Mouse (Mus musculus) megakaryocyte, embryonic 14.5 days (primary cell): ENCODE results near the gene Gm11992. TPM values are rescaled to one million over a fixed set of nuclear protein-coding genes. Genes with fewer than 3 reads are reported as not detected.

ENCODE experiments used
- H3K27me3 ChIP-seq: replicated peaks from 2 replicates; pipeline ENCODE3; 2012; ENCODE audit warnings: inconsistent platforms
- H3K36me3 ChIP-seq: replicated peaks from 2 replicates; pipeline ENCODE3; 2012; ENCODE audit warnings: low read length, inconsistent platforms, mixed read lengths
- H3K4me1 ChIP-seq: 2 replicates; pipeline ENCODE4 v1.6.1; 2012; ENCODE audit warnings: inconsistent platforms
- H3K4me3 ChIP-seq: replicated peaks from 2 replicates; pipeline ENCODE3; 2012; ENCODE audit warnings: moderate library complexity, mild to moderate bottlenecking, inconsistent platforms
- H3K9me3 ChIP-seq: 2 replicates; pipeline ENCODE4 v1.6.1; 2012; ENCODE audit warnings: inconsistent platforms
- FLI1 ChIP-seq: IDR thresholded peaks from 2 replicates; pipeline ENCODE4 v1.6.1; 2012; ENCODE audit warnings: low read length, inconsistent platforms, mixed read lengths
- GATA1 ChIP-seq: IDR thresholded peaks from 3 replicates; pipeline ENCODE4 v1.6.1; 2012; ENCODE audit warnings: mixed read lengths, low read length, inconsistent platforms, borderline replicate concordance
- polyA plus RNA-seq: library from polyadenylated mRNA; stranded (reverse); fragments of >175 nt; gene quantifications from 2 replicates; pipeline ENCODE4 v1.2.3, GENCODE M21; 2012; ENCODE audit warnings: low replicate concordance; ENCODE audit not compliant: insufficient read depth

Gene Gm11992
- polyA plus RNA-seq, 1 experiment, result not detected

- no peaks in the 10 kb centered on the region for H3K9me3 ChIP-seq
- H3K36me3 ChIP-seq, result no peaks in the 10 kb centered on the region
- TF ChIP-seq FLI1 (no peak), GATA1 (no peak)
- H3K27me3 ChIP-seq, result peaks cover 2% of the 10 kb centered on the region
- peaks cover 53% of the 10 kb centered on the region for H3K4me1 ChIP-seq
- peak overlapping the region; percentile 64 for H3K4me3 ChIP-seq
Measured at GRCm38 (mm10) chr11:9113189-9113588, 64.8 kb downstream of the Gm11992 start.

- Histone ChIP-seq H3K4me1 (peaks cover 69% of the 10 kb centered on the region), H3K9me3 (no peaks in the 10 kb centered on the region), H3K4me3 (peak overlapping the region; percentile 62), H3K27me3 (peaks cover 20% of the 10 kb centered on the region), H3K36me3 (no peaks in the 10 kb centered on the region)
- TF ChIP-seq GATA1 (no peak), FLI1 (no peak)
Measured at GRCm38 (mm10) chr11:9115367-9116120, 67.2 kb downstream of the Gm11992 start.

- Histone ChIP-seq H3K4me3 (peak overlapping the region; percentile 88), H3K4me1 (peaks cover 69% of the 10 kb centered on the region), H3K36me3 (no peaks in the 10 kb centered on the region), H3K27me3 (peaks cover 26% of the 10 kb centered on the region), H3K9me3 (no peaks in the 10 kb centered on the region)
- no peak for TF ChIP-seq FLI1
- no peak for TF ChIP-seq GATA1
Measured at GRCm38 (mm10) chr11:9116121-9116520, 67.7 kb downstream of the Gm11992 start.

- Histone ChIP-seq H3K27me3 (peaks cover 28% of the 10 kb centered on the region), H3K4me1 (peaks cover 69% of the 10 kb centered on the region), H3K9me3 (no peaks in the 10 kb centered on the region), H3K4me3 (peak overlapping the region; percentile 67), H3K36me3 (no peaks in the 10 kb centered on the region)
- TF ChIP-seq FLI1 (no peak), GATA1 (no peak)
Measured at GRCm38 (mm10) chr11:9116916-9117315, 68.5 kb downstream of the Gm11992 start.

GRCm38 (mm10) chr11:9117358-9118049 lies 69.1 kb downstream of the Gm11992 start:
- no peaks in the 10 kb centered on the region for H3K9me3 ChIP-seq
- TF ChIP-seq GATA1, result no peak
- no peak for TF ChIP-seq FLI1
- no peaks in the 10 kb centered on the region for H3K36me3 ChIP-seq
- H3K4me3 ChIP-seq, result peak overlapping the region; percentile 92
- peaks cover 67% of the 10 kb centered on the region for H3K4me1 ChIP-seq
- peaks cover 28% of the 10 kb centered on the region for H3K27me3 ChIP-seq

- Histone ChIP-seq H3K4me3 (peak within 1 kb of the TSS; percentile 92), H3K4me1 (peaks cover 61% of the 10 kb centered on the region), H3K36me3 (no peaks in the 10 kb centered on the region), H3K9me3 (no peaks in the 10 kb centered on the region), H3K27me3 (peaks cover 28% of the 10 kb centered on the region)
- no peak for TF ChIP-seq FLI1
- TF ChIP-seq GATA1, result no peak
Measured at GRCm38 (mm10) chr11:9118050-9118420, 69.6 kb downstream of the Gm11992 start, which contains the start of gene Upp1. Gene Upp1 (plus strand): TSS chr11:9118103.

- Histone ChIP-seq H3K36me3 (no peaks in the 10 kb centered on the region), H3K4me1 (peaks cover 56% of the 10 kb centered on the region), H3K4me3 (peak overlapping the region; percentile 92), H3K27me3 (peaks cover 28% of the 10 kb centered on the region), H3K9me3 (no peaks in the 10 kb centered on the region)
- TF ChIP-seq GATA1, result no peak
- no peak for TF ChIP-seq FLI1
Measured at GRCm38 (mm10) chr11:9118421-9119121, 70.2 kb downstream of the Gm11992 start.

Other genes starting within 250 kb of the Gm11992 start
- not detected in 2 replicates for gene Pkd1l1, start 75.3 kb upstream of the Gm11992 start, polyA plus RNA-seq
- 0.97 and 1.5 TPM in 2 replicates for gene Hus1, start 37.4 kb upstream of the Gm11992 start, polyA plus RNA-seq
- gene Sun3, start 397 bp downstream of the Gm11992 start, polyA plus RNA-seq, result not detected in 2 replicates
- gene Upp1, start 69.5 kb downstream of the Gm11992 start, polyA plus RNA-seq, result 0.41 TPM in 1 of 2 replicates, not detected in the other
- 0.96 TPM in 1 of 2 replicates, not detected in the other for gene Abca13, start 143.3 kb downstream of the Gm11992 start, polyA plus RNA-seq